Mouse (Mus musculus) megakaryocyte, adult 5-6 weeks (primary cell): Measurements from ENCODE around the gene Nanos2. TPM values are rescaled to one million over a fixed set of nuclear protein-coding genes. Genes with fewer than 3 reads are reported as not detected.

Experiments
- ATAC-seq: 2 replicates; pipeline ENCODE4 v1.8.0; 2016; ENCODE audit warnings: mild to moderate bottlenecking, inconsistent platforms; ENCODE audit not compliant: poor library complexity, severe bottlenecking
- total RNA-seq, 2 experiments: library from RNA; stranded (forward) in 1 of 2; stranded (reverse) in 1 of 2; fragments of 153-499, 151-499 nt in 1 of 2; fragments of 221-1000, 200-1000 nt in 1 of 2; gene quantifications; 2 replicates each; pipeline versions ENCODE4 v1.2.3 to v1.2.4; 2015 to 2017

Gene Nanos2
- not detected in 2 replicates for total RNA-seq (2015)
- total RNA-seq (2017): not detected in 2 replicates

- no peak for ATAC-seq
Observed at GRCm38 (mm10) chr7:18987100-18987499, at the start of gene Nanos2. Gene Nanos2 (plus strand): TSS chr7:18987400.

DNA sequence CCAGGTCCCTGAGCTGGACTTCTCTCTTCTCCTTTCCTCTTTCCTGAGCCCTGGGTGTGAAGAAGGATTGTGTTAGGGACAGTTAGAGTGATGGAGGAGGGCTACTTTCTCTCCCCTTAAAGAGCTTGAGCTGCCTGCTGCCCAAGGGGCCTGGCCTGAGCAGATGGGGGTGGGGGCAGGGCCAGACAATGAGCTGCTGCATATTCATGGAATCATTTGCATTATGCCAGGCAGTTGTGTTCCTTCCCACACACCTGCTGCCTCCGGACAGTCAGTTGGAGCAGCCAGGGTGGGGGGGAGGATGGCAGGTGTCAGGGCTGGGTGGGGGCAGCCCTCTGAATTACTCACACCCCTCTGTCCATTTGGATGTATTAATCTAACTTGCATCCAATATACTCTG is 44.8 kb upstream of the Nanos2 start:
- no peak for ATAC-seq

GRCm38 (mm10) chr7:18942815-18943214 is 44.4 kb upstream of the Nanos2 start:
- ATAC-seq: no peak

GRCm38 (mm10) chr7:18948151-18948550 is 39.0 kb upstream of the Nanos2 start:
- no peak for ATAC-seq

DNA sequence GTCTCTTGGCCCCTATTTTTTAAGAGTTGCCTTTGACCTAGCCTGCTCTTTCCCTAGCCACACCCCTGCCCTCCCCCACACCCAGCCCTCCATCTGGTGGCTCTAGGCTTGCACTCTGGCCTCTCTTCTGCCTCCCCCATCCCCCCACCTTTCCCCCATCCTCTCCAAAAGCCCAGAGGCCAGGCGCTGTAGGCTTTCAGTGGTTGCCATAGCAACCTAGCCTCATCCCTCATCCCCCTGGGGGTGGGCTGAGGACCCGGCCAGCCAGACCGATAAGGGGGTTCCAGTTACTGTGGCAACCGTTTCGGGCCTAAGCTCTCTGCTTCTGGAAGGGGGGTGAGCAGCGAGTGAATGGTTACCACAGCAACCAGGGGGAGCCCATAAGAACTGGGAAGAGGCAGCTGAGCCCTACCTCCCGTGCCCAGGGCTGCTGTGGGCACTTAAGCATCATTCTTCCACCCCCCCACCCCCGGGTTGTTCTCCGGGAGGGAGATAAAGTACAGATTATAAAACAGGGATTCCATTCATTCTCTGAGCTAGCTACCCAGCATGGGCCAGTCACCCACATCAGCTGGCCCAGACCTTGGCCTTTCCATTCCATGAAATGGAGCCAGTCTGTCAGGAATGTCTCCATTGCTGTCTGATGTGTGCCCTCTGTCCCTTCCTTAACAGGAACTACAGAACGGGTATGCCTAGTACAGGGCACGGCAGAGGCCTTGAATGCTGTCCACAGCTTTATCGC is 37.2 kb upstream of the Nanos2 start:
- ATAC-seq: no peak

DNA sequence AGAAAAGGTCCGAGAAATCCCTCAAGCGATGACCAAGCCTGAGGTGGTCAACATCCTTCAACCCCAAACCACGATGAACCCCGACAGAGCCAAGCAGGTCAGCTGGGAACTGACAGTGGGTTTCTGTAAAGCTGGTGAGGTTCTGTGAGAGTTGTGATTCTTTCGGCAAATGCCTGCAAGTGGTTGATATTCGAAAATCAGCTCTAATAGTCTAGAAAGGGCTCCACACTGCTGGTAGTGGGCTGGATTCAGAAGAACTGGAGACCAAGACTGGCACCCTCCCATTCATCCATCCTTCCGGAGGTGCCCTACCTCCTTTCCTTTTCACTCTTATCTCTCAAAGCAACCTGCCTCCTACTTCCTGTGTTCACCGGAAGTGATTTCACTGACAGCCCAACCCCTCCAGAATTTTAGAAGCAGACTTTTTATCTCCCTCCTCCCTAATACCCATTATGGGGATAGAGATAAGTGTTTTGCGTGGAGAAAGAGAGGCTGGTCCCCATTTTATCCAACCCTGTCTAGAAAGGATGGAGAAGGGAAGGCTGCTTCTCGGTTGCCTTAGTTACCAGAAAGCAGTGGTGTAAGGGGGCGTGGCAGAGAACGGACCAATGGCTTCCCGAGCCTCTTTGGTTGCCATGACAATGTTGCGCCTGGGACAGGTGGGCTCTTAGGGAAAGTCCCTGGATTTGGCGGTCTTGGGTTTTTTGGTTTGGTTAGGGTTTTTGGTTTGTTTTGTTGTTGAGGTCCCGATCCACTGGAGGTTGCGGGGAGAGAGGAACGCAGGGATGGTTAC is 36.5 kb upstream of the Nanos2 start:
- ATAC-seq: no peak

DNA sequence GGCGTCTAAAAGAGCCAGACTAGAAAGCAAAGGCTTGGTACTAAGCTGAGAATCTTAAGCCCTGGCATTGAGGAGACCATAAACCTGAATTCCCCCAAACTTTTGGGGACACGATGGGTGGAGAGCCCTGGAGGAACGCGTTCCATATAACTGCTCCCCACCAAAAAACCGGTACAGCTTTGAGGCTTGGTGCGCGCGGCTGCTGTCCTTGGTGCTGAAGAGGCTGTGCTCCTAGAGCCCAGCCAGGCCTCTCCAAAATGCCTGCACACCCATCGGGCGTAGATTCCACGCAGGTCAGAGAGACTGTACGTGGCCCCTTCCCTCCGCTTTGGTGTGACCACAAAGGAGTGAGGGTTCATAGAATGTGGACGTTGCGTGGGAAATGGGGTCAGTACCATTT is 35.8 kb upstream of the Nanos2 start:
- no peak for ATAC-seq

DNA sequence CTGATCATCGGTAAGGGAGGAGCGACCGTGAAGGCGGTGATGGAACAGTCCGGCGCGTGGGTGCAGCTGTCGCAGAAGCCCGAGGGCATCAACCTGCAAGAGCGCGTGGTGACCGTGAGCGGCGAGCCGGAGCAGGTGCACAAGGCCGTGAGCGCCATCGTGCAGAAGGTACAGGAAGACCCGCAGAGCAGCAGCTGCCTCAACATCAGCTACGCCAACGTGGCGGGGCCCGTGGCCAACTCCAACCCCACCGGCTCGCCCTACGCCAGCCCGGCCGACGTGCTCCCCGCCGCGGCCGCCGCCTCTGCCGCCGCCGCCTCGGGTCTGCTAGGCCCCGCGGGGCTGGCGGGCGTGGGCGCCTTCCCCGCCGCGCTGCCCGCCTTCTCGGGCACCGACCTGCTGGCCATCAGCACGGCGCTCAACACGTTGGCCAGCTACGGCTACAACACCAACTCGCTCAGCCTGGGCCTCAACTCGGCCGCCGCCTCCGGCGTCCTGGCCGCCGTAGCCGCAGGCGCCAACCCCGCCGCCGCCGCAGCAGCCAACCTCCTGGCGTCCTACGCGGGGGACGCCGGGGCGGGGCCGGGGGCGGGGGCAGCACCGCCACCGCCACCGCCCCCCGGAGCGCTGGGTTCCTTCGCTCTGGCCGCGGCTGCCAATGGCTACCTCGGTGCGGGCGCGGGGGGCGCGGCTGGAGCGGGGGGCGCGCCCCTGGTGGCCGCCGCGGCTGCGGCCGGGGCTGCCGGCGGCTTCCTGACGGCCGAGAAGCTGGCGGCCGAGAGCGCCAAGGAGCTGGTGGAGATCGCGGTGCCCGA is 29.4 kb upstream of the Nanos2 start:
- no peak for ATAC-seq

DNA sequence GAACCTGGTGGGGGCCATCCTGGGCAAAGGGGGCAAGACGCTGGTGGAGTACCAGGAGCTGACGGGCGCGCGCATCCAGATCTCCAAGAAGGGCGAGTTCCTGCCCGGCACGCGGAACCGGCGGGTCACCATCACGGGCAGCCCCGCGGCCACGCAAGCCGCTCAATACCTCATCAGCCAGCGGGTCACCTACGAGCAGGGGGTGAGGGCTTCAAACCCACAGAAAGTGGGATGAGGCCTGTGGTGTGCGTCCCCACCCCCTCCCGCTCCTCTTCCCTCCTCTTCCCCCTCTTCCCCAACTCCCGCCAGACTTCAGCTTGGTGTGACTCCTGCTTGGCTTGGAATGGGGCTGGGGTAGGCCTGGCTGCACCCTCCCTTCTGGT is 28.8 kb upstream of the Nanos2 start:
- no peak for ATAC-seq

DNA sequence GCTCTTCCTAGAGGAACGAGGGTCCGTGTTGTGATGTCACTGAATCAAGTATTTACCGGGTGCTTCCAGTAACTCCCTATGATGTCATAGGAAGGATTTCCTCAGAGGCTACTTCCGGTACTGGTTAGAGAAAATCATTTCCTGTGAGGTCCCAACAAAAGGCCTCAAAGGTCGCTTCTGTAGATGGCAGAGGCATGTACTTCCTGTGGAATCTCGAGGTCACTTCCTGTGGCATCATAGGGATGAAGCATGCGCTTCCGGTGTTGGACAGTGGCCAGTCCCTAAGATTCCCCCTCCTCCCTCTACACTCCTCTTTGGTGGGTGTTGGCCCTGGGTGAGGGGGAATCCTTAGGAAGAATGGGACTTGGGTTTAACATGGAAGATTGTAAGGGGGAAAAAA is 27.8 kb upstream of the Nanos2 start:
- no peak for ATAC-seq

- ATAC-seq: no peak
Observed at GRCm38 (mm10) chr7:18962171-18962792, 24.9 kb upstream of the Nanos2 start.

DNA sequence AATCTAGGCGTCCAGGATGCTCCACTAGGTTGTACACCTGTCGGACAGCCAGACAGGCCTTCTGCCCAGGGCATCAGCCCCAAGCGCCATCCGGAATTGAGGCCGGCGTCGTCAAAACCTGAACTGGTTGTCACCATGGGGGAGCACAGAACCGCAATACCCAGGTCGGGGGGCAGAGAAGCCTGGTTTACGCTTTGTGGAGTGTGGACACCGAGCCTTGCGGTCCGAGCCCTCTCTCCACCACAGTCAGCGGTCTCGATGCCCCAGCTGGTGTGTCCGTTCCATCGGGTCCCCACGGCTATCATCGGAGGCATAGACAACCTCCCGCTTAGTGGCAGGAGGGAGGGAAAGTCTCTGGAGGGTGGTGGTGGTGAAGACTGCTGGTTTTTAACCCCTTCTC is 24.4 kb upstream of the Nanos2 start:
- ATAC-seq: no peak

- no peak for ATAC-seq
Observed at GRCm38 (mm10) chr7:18963294-18963843, 23.8 kb upstream of the Nanos2 start.

- no peak for ATAC-seq
Observed at GRCm38 (mm10) chr7:18965312-18965711, 21.9 kb upstream of the Nanos2 start.

DNA sequence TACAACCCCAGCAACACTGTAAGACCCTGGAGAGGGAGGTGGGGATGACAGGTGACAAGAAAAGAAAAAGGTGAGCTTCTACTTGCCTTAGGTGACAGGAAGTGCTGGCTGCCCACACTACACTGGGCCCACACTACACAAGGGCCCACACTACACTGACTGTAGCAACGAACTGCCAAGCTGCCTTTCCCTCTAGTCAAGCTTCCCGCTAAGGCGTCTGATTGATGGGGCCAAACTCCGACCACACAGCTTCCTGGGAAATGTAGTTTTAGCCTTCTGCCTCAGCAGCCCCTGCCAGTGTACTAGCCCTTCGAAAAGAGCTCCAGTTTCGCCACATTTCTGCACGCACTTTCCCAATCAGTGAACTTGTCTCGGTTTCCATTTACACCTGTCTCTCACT is 19.6 kb upstream of the Nanos2 start:
- ATAC-seq: no peak

GRCm38 (mm10) chr7:18970956-18971355 is 16.2 kb upstream of the Nanos2 start:
- no peak for ATAC-seq

DNA sequence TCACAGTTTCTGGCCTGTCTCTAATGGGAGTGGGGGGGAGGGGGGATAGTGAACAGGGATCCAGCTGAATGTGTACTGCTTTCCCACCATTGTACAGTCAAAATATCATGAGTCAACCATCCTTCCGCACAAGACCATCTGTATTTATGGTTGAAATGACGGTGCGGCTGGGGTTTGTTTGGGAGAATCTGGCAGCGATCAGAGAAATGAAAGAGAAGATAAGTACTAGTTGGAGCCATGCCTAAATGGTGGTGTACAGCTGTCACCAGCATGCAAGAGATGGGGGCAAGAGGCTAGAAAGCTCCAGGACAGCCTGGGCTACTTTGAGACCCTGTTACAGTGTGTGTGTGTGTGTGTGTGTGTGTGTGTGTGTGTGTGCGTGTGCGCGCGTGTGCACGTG is 8.8 kb upstream of the Nanos2 start:
- ATAC-seq: no peak

DNA sequence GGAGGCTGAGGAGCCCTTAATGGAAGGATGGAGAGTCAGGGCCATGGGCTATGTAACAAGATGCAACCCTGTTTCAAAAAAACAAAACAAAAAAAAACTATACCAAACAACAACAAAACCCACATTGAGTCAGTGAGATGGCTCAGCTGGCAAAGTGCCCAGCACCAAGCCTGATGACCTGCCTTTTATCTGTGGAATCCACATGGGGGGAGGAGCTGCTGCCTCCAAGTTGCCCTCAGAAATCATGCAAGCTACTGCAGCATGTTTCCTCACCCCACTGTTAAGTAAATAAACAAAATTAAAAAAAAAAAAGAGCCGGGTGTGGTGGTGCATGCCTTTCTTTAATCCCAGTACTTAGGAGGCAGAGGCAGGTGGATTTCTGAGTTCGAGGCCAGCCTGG is 697 bp upstream of the Nanos2 start:
- ATAC-seq: no peak

DNA sequence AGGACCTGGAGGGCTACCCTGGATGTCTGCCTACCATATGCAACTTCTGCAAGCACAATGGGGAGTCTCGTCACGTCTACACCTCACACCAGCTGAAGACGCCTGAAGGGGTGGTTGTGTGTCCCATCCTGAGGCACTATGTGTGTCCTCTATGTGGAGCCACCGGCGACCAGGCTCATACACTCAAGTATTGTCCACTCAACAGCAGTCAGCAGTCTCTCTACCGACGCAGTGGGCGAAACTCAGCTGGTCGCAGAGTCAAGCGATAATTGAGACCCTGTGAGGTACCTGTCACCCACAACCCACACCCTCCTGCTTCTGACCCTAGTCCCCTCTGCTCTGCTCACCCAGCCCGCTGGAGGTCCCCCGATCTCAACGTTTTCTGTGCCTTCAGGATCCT is 547 bp downstream of the Nanos2 start:
- no peak for ATAC-seq

GRCm38 (mm10) chr7:18988780-18989179 is 1.6 kb downstream of the Nanos2 start:
- no peak for ATAC-seq

GRCm38 (mm10) chr7:18989995-18990394 is 2.8 kb downstream of the Nanos2 start:
- no peak for ATAC-seq
